Mouse (Mus musculus) inflammation-experienced regulatory T-cells, adult 6 months (primary cell): Measurements from ENCODE around the gene Mindy4b-ps. TPM values are rescaled to one million over a fixed set of nuclear protein-coding genes. Genes with fewer than 3 reads are reported as not detected.
"Not testable (repeated sequence)": the region's sequence is repeated elsewhere in the genome, so short reads cannot be mapped to it uniquely, and the experiment has no call there.

Source experiments
- ATAC-seq: one replicate; pipeline ENCODE4 v1.8.0; 2017
- polyA plus RNA-seq, 3 experiments: library from polyadenylated mRNA; unstranded; fragments of 100-300 nt; shearing (Covaris generic); gene quantifications; one replicate each; pipeline ENCODE4 v1.2.1; 2017

Gene Mindy4b-ps
- not detected for polyA plus RNA-seq

DNA sequence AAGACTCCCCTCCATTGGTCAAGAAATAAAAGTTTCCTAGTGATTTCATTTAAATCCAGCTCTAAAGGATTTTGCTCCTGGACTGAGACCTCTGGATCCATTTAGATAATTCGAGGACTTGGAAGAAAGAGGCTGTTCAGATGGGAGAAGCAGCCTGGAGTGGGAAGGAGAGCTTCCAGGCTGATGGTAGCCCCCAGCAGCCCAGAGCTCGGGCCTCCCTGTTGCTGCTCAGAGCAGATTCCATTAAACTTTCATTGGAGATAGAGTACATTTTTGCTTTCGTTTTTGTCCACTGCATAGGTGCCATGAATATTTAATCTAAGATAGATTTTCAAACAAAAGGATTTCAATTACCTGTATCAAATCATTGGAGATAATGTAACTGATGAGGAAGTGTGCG, at the start of gene Mindy4b-ps:
Gene Mindy4b-ps (minus strand): TSS at position 101 of the 400 bp plus-strand sequence.
- no peak for ATAC-seq

- not testable (repeated sequence) for ATAC-seq
Measured at GRCm38 (mm10) chr3:58871882-58872281, 49.8 kb upstream of the Mindy4b-ps start.

DNA sequence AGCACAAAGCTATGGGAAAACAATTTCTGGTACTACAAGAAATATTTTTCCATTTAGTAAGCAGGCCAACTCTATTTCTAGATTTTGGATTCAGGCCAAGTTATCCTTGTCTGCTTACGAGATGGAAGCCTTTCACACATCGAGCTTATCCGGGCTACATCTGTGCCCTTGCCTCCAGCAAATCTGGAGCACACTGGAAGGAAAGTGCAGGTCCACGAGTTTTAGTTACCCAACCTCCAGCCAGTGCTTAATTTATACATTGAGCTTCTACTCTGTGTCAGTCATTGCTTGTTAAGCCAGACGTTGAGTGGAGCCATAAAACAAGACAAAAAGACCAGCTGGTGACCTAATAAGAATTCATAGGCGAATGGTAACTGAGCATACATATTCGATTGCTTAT, 43.6 kb upstream of the Mindy4b-ps start:
- ATAC-seq = no peak

DNA sequence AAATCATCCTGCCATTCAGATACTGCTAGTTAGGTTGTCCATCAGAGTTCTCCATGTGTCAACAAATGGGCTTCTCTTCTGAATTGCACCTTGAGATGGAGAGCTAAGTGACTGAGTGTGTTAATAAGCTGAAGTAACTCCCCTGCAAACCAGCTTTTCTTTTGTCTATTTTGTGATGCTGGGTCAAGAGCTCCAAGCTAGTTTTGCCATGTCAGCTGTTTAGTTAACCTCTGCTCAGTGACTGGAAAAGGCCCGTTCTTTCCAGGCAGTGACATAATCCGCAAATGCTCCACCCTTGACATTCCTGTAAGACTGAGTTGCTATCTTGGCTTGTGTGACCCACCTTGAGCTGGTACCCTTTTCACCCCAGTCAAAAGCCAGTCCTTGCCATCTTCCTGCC, 40.9 kb upstream of the Mindy4b-ps start:
- ATAC-seq = no peak

- no peak for ATAC-seq
Measured at GRCm38 (mm10) chr3:58843415-58843814, 21.3 kb upstream of the Mindy4b-ps start.

DNA sequence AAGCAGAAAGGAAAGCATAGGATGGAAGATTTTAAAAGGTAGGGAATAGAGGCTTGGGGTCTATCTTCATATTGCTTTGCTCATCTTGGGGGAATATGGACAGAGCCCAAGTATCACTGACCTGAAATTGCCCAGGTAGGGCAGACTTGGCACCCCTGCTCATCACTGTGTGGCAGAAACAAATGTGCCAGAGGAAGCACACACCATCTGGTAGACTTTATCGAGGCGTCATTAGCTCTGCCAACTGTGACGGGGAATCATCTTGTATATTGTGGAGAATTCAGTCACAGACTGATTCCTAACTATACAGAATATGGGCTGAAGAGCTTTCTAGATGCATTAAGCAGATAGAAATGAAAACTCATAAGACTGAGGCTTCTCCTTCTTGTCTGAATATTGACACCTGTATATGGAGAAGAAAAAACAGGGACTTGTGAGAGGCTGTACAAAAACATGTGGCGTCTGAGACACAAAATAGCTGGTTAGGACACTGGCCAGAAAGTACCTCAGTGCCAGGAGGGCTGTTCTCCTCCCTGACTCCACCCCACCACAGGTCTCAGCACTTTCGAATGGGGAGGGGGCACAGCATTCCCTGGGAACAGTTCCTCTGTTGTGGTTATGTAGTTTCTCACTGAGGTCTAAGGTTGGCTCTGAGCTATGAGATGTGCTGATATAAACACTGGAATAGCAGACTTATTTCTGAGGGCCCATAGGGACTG, 11.5 kb upstream of the Mindy4b-ps start:
- ATAC-seq = no peak

DNA sequence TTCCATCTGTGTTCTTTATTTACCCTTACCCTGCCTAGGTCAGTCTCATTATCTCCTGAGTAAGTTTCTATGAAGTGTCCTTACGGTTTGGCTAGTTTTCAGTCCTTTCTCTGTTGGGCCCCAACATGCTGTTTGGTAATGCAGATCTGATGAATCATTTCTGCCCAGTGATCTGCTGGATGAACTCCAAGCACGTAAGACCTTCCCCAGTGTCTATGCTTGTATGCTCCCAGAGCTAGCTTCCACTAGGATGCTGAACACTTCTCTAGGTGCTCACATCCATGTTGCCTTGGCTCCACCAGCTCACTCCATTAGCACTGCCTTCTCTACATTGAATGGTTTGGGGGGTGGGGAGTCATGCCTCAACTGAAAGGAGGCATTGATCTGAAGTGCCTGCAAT, 10.8 kb upstream of the Mindy4b-ps start:
- ATAC-seq = no peak

GRCm38 (mm10) chr3:58831586-58831985, 9.5 kb upstream of the Mindy4b-ps start:
- no peak for ATAC-seq

DNA sequence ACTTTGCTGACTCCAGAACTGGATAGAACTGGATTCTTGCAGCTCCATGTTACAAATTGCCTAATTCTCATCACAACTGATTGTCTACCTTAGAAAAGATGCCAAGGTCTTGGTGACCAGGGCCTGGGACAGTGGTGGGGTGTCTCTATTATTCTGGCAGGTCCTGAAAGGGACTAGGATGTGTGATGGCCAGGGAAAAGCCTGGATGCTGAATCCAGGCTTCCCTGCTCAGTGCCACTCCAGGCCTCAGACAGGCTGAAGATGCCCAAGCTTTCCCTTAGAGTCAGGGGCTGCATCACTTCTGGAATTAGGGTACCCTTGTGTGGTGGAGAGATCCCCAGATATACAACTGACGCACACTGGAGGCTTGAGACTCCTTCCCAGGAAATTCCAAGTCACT, 7.8 kb upstream of the Mindy4b-ps start:
- ATAC-seq = no peak

DNA sequence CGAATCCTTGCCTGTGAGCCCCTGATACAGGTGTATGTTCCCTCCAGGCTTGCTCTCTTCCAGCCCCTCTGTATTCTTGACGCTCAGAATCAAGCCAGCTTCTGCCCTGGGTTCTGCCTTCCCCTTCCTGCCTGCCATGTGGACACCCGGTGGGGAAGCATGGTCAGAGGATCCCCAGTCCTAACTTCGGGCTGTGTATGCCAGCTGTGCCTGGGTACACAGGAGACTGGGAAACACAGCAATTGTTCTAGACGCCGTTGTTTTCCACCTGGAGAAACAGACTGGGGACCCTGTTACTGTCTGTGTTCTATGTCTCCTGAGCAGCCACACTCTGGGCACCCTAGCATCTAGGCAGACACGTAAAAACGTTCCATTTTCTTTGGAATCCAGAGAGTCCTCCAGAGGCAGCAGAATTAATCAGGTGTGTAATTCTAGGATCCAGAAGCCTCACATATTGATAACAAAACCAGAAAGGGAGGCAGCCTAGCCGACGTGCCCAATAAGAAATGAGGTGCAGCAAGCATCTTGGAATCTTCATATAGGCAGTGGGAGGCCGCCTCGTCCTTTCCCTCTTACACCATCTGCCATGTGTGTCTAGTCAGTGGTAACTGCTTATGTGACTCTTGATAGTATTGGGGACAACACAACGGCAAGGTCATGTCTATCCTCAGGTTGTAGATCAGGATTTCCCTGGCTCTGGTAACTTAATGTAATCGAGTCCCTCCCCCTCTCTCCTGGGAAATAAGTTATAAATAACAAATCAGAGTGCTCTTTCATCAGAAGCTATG, 6.4 kb upstream of the Mindy4b-ps start:
- no peak for ATAC-seq

- no peak for ATAC-seq
Measured at GRCm38 (mm10) chr3:58826266-58826665, 4.2 kb upstream of the Mindy4b-ps start.

DNA sequence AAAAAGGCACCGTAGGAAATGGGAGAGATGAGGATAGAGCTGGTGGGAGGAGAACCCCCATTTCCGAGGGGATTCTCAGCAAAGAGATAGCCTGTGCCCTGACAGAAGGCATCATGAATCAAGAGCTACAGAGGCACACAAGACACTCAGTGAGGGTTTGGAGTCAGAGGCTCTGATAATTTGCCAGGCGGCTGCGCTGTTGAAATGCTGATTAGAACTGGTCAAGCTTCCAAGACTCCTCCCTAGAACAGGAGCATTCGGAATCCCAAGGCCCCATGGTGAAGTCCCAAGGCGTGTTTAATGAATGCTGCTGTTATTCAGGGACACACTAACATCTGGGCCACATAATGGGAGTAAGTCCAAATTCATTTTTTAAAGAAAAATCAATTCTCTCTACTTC, 4.8 kb downstream of the Mindy4b-ps start:
- no peak for ATAC-seq

- ATAC-seq = no peak
Measured at GRCm38 (mm10) chr3:58814191-58814590, 7.9 kb downstream of the Mindy4b-ps start.

DNA sequence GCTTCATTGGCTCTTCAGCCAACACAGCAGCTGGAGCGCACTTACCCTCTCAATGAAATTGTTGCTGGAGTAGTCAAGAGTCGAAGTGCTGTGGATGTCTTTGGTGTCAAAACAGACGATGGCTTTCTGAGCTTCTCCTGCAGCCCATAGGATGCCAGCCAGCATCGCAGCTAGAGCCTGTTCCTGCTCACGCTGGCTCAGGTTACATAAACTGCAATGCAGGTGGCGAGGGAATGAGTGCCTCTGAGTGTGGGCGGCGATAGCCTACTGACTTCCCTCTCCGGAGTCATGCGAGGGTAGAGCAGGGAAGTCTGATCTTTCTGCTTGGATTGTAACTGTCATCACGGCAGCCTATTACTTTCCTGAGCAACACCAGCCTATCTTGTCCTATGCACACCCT, 11.8 kb downstream of the Mindy4b-ps start:
- ATAC-seq = no peak

GRCm38 (mm10) chr3:58809111-58809915, 12.8 kb downstream of the Mindy4b-ps start:
- ATAC-seq = no peak

DNA sequence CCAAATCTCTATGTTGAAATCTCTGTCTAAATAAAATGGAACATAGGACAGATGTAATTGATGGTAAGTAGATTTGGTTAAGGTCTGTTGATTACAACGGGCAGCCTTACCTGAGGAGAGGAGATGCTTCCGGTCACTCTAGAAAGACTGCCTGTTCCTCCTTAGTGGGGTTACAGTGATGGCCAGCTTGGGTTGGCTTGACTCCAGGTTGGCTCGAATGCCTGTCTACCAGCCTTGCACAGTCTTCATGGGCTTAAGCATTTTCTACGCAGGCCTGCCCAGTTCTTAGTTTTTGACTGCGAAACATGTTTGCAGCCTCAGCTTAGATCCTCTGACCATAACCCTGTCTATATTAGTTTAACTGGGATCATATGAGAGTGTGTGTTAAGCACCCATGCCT, 13.5 kb downstream of the Mindy4b-ps start:
- no peak for ATAC-seq

DNA sequence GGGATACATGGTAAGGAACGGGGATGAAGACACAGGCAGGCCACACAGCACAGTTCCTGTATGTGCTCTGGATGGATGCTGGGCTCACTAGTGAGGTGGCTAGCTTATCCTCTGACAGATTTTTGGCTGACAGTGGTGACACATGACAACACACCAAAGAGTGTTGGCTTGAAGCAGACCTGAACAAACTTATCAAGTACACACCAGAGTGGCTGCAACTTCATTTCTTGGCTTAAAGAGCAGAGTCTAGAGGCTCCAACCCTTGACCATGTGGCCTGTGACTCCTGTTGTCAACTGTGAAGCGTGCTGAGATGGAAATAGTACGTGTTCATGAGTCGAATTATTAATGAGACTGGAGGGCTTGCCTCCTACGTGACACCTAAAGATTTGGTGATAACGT, 17.4 kb downstream of the Mindy4b-ps start:
- no peak for ATAC-seq

GRCm38 (mm10) chr3:58798676-58799075, 23.4 kb downstream of the Mindy4b-ps start:
- no peak for ATAC-seq

- ATAC-seq = no peak
Measured at GRCm38 (mm10) chr3:58798245-58798644, 23.9 kb downstream of the Mindy4b-ps start.

GRCm38 (mm10) chr3:58789473-58789872, 32.6 kb downstream of the Mindy4b-ps start:
- ATAC-seq = no peak

- no peak for ATAC-seq
Measured at GRCm38 (mm10) chr3:58789033-58789432, 33.1 kb downstream of the Mindy4b-ps start.

- ATAC-seq = no peak
Measured at GRCm38 (mm10) chr3:58786470-58786869, 35.6 kb downstream of the Mindy4b-ps start.

DNA sequence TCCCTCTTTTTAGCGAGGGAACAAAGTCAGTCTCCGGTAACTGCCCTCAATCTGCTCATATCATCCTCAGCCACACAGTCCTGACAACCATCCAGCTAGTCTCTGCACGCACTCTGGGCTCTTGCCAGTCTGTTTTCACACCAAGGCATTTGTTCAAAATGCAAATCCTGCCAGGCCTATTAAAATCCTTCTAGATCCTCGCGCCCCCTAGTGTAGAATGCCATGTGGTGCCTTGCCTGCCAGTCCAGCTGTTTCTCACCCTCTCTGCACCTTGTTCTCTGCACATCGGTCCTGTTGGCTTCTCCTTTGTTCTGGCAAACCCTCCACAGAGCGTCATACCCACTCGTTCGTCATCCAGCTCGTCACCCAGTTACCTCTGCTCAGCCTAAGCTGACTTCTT, 36.2 kb downstream of the Mindy4b-ps start:
- ATAC-seq = peak; percentile 48
